Mouse (Mus musculus) lung, postnatal 0 days (tissue): ENCODE measurements around the gene Cacna1i.

Experiments used
- CTCF ChIP-seq: IDR thresholded peaks from 2 replicates; pipeline ENCODE4 v1.5.1; 2016; ENCODE audit warnings: antibody characterized with exemption, mild to moderate bottlenecking
- EP300 ChIP-seq: IDR thresholded peaks from 2 replicates; pipeline ENCODE4 v1.6.1; 2016; ENCODE audit warnings: antibody characterized with exemption, mild to moderate bottlenecking, control low read depth

- TF ChIP-seq CTCF (no peak), EP300 (no peak)
These were observed 29.3 kb upstream of the Cacna1i start for GRCm38 (mm10) chr15:80257602-80258239.
